Mouse (Mus musculus) hindbrain, postnatal 0 days (tissue): Measurements from ENCODE around the gene Acta2. TPM values are rescaled to one million over a fixed set of nuclear protein-coding genes. Genes with fewer than 3 reads are reported as not detected.

Source experiments
- ATAC-seq: fragments of 200-750 bp; cut with Nextera tagmentation; 2 replicates; pipeline ENCODE4 v1.8.0; 2017; ENCODE audit warnings: mild to moderate bottlenecking, moderate TSS enrichment, moderate library complexity
- DNase-seq: peaks from one replicate; pipeline ENCODE4 v3.0.0-alpha.2; 2015; ENCODE audit warnings: low spot score
- H3K27ac ChIP-seq: fragments of 300-500 bp; sonication (generic); 2 replicates; pipeline ENCODE4 v1.5.1; 2014; ENCODE audit warnings: mild to moderate bottlenecking
- H3K27me3 ChIP-seq: fragments of 300-500 bp; sonication (generic); 2 replicates; pipeline ENCODE4 v1.6.1; 2014; ENCODE audit warnings: low read length, mixed read lengths; ENCODE audit not compliant: insufficient read depth
- H3K36me3 ChIP-seq: fragments of 300-500 bp; sonication (generic); 2 replicates; pipeline ENCODE4 v1.6.1; 2014; ENCODE audit warnings: low read length, mixed read lengths; ENCODE audit not compliant: insufficient read depth
- H3K4me1 ChIP-seq: fragments of 300-500 bp; sonication (generic); 2 replicates; pipeline ENCODE4 v1.6.1; 2014; ENCODE audit warnings: antibody characterized with exemption, low read length, mixed read lengths; ENCODE audit not compliant: insufficient read depth
- H3K4me2 ChIP-seq: fragments of 300-500 bp; sonication (generic); 2 replicates; pipeline ENCODE4 v1.6.1; 2014; ENCODE audit warnings: low read depth, mild to moderate bottlenecking, low read length, moderate library complexity, mixed read lengths
- H3K4me3 ChIP-seq: fragments of 300-500 bp; sonication (generic); 2 replicates; pipeline ENCODE4 v1.5.1; 2014; ENCODE audit warnings: low read length
- H3K9ac ChIP-seq: fragments of 300-500 bp; sonication (generic); replicated peaks from 2 replicates; pipeline ENCODE4 v1.6.1; 2014; ENCODE audit warnings: mild to moderate bottlenecking, low read length, moderate library complexity, mixed read lengths
- H3K9me3 ChIP-seq: fragments of 300-500 bp; sonication (generic); 2 replicates; pipeline ENCODE4 v1.6.1; 2016; ENCODE audit warnings: low read length, mixed read lengths
- CTCF ChIP-seq: IDR thresholded peaks from 2 replicates; pipeline ENCODE4 v1.5.1; 2016; ENCODE audit warnings: antibody characterized with exemption, control low read depth, low read depth
- WGBS: fragments of 180-500 bp; shearing (Covaris S2); extraction: QIAGEN DNeasy Blood & Tissue Kit; methylation state at CpG from one replicate; pipeline ENCODE4 v1.1.7; 2014; 5-methylcytosine and 5-hydroxymethylcytosine counted together
- polyA plus RNA-seq: library from polyadenylated mRNA; unstranded; fragments of >200 nt; fragmentation: Nextera tagmentation; extraction: Ambion mirVana; gene quantifications from 2 replicates; pipeline ENCODE4 v1.2.1, GENCODE M21; 2015
- total RNA-seq: library from RNA; depleted of rRNA; stranded (reverse); fragments of >200 nt; gene quantifications from 2 replicates; pipeline ENCODE4 v1.2.3, GENCODE M21; 2014; rRNA removed

Gene Acta2
- total RNA-seq (8.1 and 8.6 TPM in 2 replicates), polyA plus RNA-seq (6.7 and 13.1 TPM in 2 replicates)

DNA sequence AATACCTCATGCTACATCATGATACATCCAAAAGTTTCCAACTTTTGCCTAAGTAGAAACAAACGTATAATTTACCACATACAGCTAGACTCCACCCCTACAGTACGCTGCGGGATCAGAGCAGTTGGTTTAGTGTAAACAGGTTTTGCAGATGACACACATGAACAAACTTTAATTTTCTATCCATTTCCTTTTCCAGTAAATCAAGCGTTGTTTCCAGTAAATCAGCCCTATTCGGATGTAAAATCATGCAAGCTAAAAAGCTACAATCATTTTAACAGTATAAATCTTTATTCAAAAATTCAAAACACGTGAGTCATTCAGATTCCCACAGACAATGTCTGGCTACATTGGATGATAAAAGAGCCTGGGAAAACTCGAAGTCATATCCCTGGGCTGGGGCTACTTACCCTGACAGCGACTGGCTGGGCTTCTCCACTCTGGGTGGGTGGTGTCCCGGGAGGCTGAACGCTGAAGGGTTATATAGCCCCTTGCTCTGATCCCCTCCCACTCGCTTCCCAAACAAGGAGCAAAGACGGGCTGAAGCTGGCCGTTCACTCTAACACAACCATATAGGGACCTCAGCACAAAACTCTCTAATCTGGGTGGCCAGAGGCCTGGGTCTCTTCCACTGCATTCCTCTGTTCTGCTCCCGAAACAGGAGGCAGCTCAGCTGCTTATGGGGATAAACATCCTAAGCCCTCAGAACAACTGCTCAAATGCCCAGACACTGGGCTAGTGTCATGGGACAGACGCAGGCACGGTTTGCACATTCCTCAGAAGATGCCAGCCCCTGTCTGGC is at the start of gene Acta2:
Acta2 (minus strand) TSS at position 711 of the 802 bp plus-strand sequence.
- no peaks in the 10 kb centered on the region for H3K9me3 ChIP-seq
- ATAC-seq: no peak
- no peaks in the 10 kb centered on the region for H3K27me3 ChIP-seq
- DNase-seq: no peak
- H3K4me3 ChIP-seq: no peak within 1 kb of the TSS
- no peak for TF ChIP-seq CTCF
- H3K27ac ChIP-seq: no peak within 1 kb of the TSS
- 0 out of 2 replicates have a peak, but pooled peaks cover 6% of the 10 kb centered on the region for H3K4me1 ChIP-seq
- H3K9ac ChIP-seq: no peak within 1 kb of the TSS
- 63% methylated on average over 16 of the region's 16 CpGs for WGBS
- no peak within 1 kb of the TSS for H3K4me2 ChIP-seq
- H3K36me3 ChIP-seq: no peaks in the 10 kb centered on the region

DNA sequence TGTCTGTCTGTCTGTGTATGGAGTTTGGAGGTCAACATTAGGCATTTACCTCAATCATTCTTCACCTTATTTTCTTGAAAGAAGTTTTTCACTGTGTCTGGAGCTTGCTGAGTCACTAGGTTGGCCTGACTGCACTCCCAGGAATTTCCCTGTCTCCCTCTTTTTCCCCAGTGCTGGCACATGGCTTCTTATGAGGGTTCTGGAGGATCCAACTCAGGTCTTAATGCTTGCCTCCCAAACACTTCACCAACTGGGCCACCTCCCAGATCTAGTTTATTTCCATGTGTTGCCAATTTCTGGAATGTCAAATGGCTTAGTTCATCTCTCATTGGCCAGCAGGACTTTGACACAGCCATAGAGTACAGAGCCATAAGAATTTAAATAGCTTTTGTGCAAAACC is 49.5 kb upstream of the Acta2 start:
- Histone ChIP-seq H3K4me2 (no peak overlapping the region), H3K9ac (no peak overlapping the region), H3K4me3 (no peak overlapping the region), H3K27me3 (no peaks in the 10 kb centered on the region), H3K9me3 (no peaks in the 10 kb centered on the region), H3K4me1 (no peaks in the 10 kb centered on the region), H3K27ac (no peak overlapping the region), H3K36me3 (no peaks in the 10 kb centered on the region)
- TF ChIP-seq CTCF: no peak
- no peak for DNase-seq
- ATAC-seq: no peak

DNA sequence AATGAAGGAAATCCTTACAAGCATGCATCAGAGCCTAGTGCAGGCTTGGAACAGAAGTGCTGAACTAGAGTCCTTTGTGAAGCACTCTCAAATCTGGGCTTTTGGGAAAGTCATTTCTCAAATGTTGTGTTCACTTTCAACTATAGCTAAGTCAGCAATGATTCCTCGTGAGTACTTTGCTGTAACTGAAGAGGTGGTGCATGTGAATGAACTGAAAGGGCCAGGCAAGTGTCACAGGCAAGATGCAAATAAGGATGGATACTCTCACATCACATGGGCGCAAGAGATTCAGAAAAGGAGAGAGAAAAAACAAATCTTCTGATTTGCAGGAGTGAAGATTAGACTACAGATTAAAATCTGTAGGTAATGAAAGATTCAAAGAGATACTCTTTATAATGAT is 45.0 kb upstream of the Acta2 start:
- no peak overlapping the region for H3K4me2 ChIP-seq
- H3K36me3 ChIP-seq: no peaks in the 10 kb centered on the region
- H3K27ac ChIP-seq: no peak overlapping the region
- no peak overlapping the region for H3K9ac ChIP-seq
- no peaks in the 10 kb centered on the region for H3K27me3 ChIP-seq
- 78% methylated on average over 2 of the region's 2 CpGs for WGBS
- ATAC-seq: no peak
- no peak overlapping the region for H3K4me3 ChIP-seq
- TF ChIP-seq CTCF: no peak
- no peaks in the 10 kb centered on the region for H3K4me1 ChIP-seq
- no peak for DNase-seq
- H3K9me3 ChIP-seq: no peaks in the 10 kb centered on the region

DNA sequence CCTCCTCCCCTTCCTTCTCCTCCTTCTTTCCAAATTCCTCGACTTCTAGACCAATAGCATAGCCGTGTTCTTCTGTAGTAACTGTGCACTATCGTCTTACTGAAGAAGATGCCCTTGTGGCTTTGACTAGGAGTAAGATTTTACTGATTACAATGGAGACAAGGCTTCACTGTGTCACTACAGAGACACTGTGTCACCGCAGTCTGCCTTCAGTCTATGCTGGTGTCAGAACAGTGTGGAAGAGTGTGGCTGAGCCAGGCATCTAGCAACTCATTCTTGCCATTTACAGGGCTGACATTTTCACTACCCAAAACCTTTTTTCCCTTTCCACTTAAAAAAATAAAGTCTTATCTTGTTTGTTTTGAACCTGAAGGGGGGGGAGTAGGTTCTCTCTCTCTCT is 43.8 kb upstream of the Acta2 start:
- no peak for TF ChIP-seq CTCF
- Histone ChIP-seq H3K27me3 (no peaks in the 10 kb centered on the region), H3K9me3 (no peaks in the 10 kb centered on the region), H3K4me3 (no peak overlapping the region), H3K4me1 (no peaks in the 10 kb centered on the region), H3K36me3 (no peaks in the 10 kb centered on the region), H3K4me2 (no peak overlapping the region), H3K27ac (no peak overlapping the region), H3K9ac (no peak overlapping the region)
- no peak for DNase-seq
- WGBS: 80% methylated on average over 4 of the region's 4 CpGs
- ATAC-seq: no peak

DNA sequence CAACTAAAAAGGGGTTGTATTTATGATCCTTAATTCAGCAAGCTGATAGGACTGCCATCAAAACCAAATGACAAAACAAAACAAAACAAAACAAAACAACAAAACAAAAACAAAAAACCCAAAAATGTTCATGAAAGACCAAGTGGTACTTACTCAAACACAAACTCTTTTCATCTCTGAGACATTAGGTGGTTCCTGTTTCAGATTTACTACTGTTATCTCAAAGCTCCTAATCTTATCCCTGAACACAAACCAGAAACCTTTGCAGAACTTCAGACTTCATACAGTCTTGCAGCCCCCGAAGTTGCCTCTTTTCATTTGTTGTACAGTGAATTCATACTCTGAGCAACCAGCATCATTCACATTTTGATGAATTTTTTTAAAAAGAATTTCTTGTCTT is 43.1 kb upstream of the Acta2 start:
- Histone ChIP-seq H3K4me2 (no peak overlapping the region), H3K27me3 (no peaks in the 10 kb centered on the region), H3K4me3 (no peak overlapping the region), H3K4me1 (no peaks in the 10 kb centered on the region), H3K9me3 (no peaks in the 10 kb centered on the region), H3K9ac (no peak overlapping the region), H3K36me3 (no peaks in the 10 kb centered on the region), H3K27ac (no peak overlapping the region)
- 85% methylated on average over 1 of the region's 1 CpGs for WGBS
- ATAC-seq (no peak), DNase-seq (no peak)
- no peak for TF ChIP-seq CTCF

DNA sequence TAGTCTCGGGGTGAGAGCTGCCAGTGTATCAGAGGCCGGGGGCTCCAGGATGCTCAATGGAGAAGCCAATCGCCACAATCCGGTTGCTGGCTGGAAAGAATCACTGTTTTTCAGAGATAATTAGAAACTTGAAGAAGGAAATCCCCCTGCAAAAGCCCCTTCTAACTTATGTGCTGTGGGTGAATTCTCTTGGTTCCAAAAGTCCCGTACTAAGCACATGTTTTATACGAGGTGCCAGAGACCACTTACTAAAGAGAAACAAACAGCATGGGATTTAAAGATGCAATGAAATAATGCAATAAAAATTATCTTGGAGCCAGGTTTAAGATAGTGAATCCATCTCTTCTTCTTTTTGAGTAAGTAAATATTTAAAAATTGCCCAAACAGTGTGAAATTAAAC is 40.1 kb upstream of the Acta2 start:
- TF ChIP-seq CTCF: no peak
- Histone ChIP-seq H3K4me1 (no peaks in the 10 kb centered on the region), H3K27ac (no peak overlapping the region), H3K36me3 (no peaks in the 10 kb centered on the region), H3K9me3 (no peaks in the 10 kb centered on the region), H3K9ac (no peak overlapping the region), H3K4me3 (no peak overlapping the region), H3K27me3 (no peaks in the 10 kb centered on the region), H3K4me2 (no peak overlapping the region)
- ATAC-seq (no peak), DNase-seq (no peak)
- WGBS: 88% methylated on average over 6 of the region's 6 CpGs

DNA sequence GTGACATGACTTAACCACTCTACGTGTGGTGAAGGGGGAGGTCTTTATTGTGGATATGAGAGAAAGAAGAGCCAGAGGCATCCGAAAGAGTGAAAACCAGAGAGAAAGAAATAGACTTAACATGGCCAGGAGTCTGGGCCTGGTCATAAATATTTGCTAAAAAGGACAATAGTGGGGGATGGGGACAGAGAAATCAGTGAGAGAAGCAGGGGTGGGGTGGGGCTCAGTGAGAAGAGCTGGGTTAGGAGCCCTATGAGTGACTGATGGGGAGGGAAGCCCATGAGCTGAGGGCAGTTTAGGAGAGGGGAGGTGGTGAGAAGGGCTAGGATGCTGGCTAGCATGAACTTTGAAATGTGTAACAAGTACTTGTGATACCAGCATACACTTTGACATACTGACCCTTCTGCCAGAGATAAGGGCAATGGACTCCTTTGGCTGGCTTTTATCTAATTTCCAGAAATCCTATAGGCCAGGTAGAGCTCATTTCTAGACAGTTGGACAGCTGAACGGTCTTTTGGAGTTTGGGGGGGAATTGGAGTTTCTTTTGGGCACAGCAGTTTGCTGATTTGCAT is 38.1 kb upstream of the Acta2 start:
- no peaks in the 10 kb centered on the region for H3K27me3 ChIP-seq
- ATAC-seq: no peak
- H3K4me1 ChIP-seq: no peaks in the 10 kb centered on the region
- no peak for TF ChIP-seq CTCF
- DNase-seq: no peak
- H3K4me3 ChIP-seq: no peak overlapping the region
- no peak overlapping the region for H3K27ac ChIP-seq
- H3K4me2 ChIP-seq: no peak overlapping the region
- no peaks in the 10 kb centered on the region for H3K36me3 ChIP-seq
- no peak overlapping the region for H3K9ac ChIP-seq
- WGBS: 81% methylated on average over 3 of the region's 3 CpGs
- H3K9me3 ChIP-seq: no peaks in the 10 kb centered on the region
